Mouse (Mus musculus): ENCODE results near the gene Atp1b3.
"Not testable (repeated sequence)": the region's sequence is repeated elsewhere in the genome, so short reads cannot be mapped to it uniquely, and the experiment has no call there.

DNA sequence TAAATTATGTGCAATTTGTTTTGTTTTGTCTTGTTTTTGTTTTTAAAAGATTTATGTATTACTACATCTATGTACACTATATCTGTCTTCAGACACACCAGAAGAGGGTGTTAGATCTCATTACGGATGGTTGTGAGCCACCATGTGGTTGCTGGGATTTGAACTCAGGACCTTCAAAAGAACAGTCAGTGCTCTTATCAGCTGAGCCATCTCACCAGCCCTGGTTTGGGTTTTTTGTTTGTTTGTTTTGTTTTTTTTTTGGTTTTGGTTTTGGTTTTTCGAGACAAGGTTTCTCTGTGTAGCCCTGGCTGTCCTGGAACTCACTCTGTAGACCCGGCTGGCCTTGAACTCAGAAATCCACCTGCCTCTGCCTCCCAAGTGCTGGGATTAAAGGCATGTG, 35.7 kb upstream of the Atp1b3 start:
- not testable (repeated sequence) for TF ChIP-seq CTCF (IDR thresholded peaks at IDR 0.05; ENCODE audit: low read depth, low read length); POLR2A (IDR thresholded peaks at IDR 0.05; ENCODE audit: insufficient read depth, low read length); EP300 (IDR thresholded peaks at IDR 0.05; ENCODE audit: insufficient read depth, low read depth, low read length)
